Mouse (Mus musculus) yolk sac, embryonic 10.5 days (tissue): ENCODE measurements around the gene Pik3r1.
A peak's percentile ranks its signal among the peaks of the same experiment; 100 is the strongest.

ENCODE experiments used
- DNase-seq: peaks from one replicate; pipeline ENCODE4 v3.0.0-alpha.2; 2017; ENCODE audit warnings: low spot score

Pik3r1 gene

DNA sequence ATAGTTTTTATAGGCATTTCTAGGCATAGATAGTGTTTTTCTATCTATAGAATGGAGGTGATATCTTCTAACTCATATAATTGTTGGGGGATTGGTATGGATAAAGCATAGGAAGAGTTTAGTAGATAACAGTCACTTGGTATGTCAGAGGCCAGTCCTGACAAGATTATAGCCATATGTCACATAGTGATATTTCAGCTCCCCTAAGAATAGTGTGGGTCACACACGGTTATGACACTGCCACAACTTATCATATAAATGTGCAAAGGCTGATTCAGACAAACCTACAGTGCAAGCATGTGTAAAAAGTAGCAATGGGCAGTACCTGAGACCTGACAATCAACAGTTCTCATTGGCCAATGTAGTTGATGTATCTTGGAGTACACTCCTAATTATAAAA, 89.0 kb downstream of the Pik3r1 start:
- DNase-seq: no peak

DNA sequence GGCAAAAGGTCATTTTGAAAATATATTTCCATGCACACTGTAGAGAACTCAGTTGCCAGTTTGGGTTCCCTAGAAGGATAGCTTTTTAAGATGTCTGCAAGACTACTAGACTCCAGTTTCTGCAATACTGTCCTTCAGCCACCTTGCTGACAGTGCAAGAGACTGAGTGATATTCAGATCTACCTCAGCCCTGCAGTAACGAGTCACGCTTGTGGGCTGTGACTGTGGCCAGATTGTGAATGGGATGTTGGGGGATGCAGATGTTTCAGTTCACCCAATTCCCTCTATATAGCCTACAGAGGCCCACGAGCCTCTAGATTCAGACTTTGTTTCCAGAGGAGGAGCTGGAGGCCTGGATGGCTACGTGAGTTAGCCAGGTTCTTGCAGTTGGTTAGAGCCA, 90.0 kb downstream of the Pik3r1 start:
- no peak for DNase-seq

DNA sequence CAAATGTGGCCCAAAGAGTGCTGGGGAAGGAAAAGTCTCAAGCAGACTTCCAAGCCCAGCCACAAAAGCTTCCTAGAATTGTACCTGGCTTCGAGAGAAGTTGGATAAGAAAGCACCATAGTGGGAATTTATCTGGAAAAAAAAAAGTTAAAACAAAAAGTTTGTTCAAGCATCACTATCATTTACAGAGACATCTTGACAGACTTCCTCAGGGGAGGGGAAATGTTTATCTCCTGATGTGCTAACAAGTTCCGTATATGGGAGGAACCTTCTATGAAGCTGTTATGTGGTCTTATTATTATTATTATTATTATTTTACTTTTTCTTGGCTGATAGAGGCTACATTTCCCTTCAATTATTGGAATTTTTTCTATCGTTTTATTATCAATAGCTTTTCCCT, 94.1 kb downstream of the Pik3r1 start:
- DNase-seq: no peak

DNA sequence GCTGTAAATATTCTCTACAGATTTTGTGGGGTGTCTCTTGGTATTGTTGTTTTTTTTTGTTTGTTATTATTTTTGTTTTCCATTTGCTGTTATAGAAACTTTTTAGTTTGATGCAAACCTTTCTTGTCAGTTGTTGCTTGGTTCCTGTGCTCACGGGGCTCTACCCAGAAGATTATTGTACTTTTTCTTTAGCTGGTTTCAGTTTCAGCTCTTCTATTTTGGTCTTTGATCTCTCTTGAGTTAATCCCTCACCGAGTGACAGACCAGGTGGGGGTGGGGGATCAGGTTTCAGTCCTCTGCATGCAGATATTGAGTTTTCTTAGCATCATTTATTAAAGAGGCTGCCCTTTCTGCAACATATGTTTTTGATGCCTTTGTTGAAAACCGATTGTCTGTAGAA, 99.2 kb downstream of the Pik3r1 start:
- DNase-seq: no peak

GRCm38 (mm10) chr13:101664010-101664409, 104.0 kb downstream of the Pik3r1 start:
- DNase-seq: no peak

- DNase-seq: no peak
Observed at GRCm38 (mm10) chr13:101662900-101663299, 105.1 kb downstream of the Pik3r1 start.

DNA sequence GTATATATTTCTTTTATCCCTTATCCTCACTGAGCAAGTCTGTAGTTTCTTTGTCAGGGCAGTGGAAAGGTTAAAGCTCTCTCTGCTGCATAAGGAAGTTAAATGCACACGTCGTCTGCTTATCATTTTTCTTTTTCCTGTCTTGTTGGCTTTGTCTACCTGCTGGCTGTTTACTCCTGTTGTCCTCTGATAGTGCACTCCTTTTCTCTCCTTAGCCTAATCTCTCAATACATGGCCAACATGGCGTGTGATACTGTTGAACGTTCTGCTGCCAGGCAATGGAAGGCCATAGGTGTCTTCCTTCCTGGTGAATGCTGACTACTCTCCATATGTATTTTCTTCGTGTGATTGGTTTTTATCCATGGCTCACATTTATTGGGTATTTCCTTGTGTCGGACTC, 106.5 kb downstream of the Pik3r1 start:
- no peak for DNase-seq

- DNase-seq: no peak
Observed at GRCm38 (mm10) chr13:101660187-101660586, 107.8 kb downstream of the Pik3r1 start.

DNA sequence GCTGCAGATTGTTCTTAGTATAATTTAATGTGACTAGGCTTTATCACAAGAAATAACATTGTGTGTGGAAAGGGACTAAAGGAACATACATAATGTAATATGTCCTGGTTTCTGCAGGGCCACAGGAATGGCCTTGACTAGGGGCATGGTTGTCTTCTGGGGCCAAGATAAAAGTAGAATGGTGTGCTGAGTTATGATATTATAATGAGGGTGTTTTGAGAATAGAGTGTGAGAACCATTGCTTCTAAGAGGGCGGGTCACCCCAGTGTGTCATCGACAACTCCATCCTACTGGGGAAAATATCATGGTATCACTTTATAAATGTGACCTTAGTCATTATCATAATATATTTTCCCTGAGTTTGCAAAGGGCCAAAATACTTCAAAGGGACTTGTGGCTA, 115.9 kb downstream of the Pik3r1 start:
- no peak for DNase-seq

GRCm38 (mm10) chr13:101641632-101642031, 126.4 kb downstream of the Pik3r1 start:
- no peak for DNase-seq

- peak; percentile 33 for DNase-seq
Observed at GRCm38 (mm10) chr13:101635837-101636236, 132.2 kb downstream of the Pik3r1 start.

DNA sequence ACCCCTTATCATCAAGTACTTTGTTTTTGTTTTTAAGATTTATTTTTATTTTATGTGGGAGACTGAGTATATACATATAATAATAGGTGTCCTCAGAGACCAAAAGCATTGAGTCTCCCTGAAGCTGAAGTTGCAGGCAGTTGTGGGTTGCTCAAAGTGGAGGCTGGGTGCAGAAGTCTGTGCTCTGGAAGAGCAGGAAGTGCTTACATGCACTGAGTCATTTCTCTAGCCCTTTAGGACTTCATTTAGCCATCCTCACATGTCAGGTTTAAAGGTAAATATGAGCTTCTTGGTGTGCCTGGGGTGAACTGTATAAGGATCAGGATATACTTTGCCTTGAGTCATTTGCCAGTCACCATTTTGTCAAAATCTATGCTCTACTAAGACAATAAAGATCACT, 133.6 kb downstream of the Pik3r1 start:
- no peak for DNase-seq

GRCm38 (mm10) chr13:101633620-101634019, 134.4 kb downstream of the Pik3r1 start:
- no peak for DNase-seq

DNA sequence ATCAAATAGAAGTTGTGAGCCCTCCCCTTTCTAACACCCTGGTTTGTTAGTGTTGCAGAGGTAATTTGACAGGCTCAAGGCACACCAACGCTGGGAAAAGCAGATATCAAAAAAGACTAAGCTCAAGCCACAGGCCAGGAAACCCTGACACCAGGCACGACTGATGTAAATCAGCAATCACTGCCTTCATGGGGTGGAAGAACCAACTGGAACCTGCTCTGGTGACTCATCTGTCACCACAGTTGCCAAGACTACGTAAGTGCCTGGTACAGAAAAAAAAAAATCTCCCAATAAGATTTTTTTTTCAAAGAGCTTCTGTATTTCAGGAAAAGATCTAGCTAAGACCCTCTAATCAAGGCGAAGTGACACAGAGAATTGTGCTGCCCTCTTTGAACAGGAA, 135.2 kb downstream of the Pik3r1 start:
- DNase-seq: no peak

DNA sequence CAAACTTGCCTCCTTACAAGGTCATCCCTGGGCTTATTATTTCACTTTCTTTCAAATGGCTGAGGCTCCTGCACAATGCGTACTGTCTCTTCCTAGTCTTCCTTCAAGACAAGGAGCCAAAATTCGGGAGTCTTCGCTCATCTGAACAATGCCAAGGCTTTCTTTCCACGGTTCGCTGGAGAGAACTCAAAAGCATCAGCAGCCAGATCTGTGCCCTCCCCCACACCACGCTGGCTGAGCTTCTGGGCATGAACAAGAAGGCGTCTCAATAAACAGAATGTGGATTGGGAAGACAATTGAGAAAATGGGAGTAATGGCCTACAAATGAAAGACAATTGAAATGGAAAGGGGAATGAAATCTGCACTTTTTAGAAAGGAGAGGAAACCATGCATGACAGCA, 136.5 kb downstream of the Pik3r1 start:
- DNase-seq: no peak
